Mouse (Mus musculus) frontal cortex, postnatal 36 days (tissue): ENCODE data around the gene Ubald2.
"Not testable (repeated sequence)": the region's sequence is repeated elsewhere in the genome, so short reads cannot be mapped to it uniquely, and the experiment has no call there.

Experiments used
- DNase-seq, 2 experiments: peaks; one replicate each; pipeline ENCODE4 v3.0.0; 2022; ENCODE audit warnings: low spot score in 2 of 2

Gene Ubald2

GRCm38 (mm10) chr11:116416196-116416943, 17.5 kb upstream of the Ubald2 start:
- DNase-seq = no peak

- no peak for DNase-seq
Measured at GRCm38 (mm10) chr11:116417054-116417453, 16.8 kb upstream of the Ubald2 start.

GRCm38 (mm10) chr11:116418194-116418840, 15.6 kb upstream of the Ubald2 start:
- peak in 1 of 2 experiments; percentile 34 for DNase-seq

- no peak for DNase-seq
Measured at GRCm38 (mm10) chr11:116418841-116419462, 14.9 kb upstream of the Ubald2 start.

- DNase-seq = no peak
Measured at GRCm38 (mm10) chr11:116421102-116421501, 12.8 kb upstream of the Ubald2 start.

- DNase-seq = no peak
Measured at GRCm38 (mm10) chr11:116422562-116422961, 11.3 kb upstream of the Ubald2 start.

- DNase-seq = no peak
Measured at GRCm38 (mm10) chr11:116423214-116423613, 10.7 kb upstream of the Ubald2 start.

GRCm38 (mm10) chr11:116423782-116424620, 9.9 kb upstream of the Ubald2 start:
- DNase-seq = no peak

- DNase-seq = no peak
Measured at GRCm38 (mm10) chr11:116424621-116425407, 9.1 kb upstream of the Ubald2 start.

GRCm38 (mm10) chr11:116426328-116426727, 7.6 kb upstream of the Ubald2 start:
- DNase-seq = not testable (repeated sequence)

- no peak for DNase-seq
Measured at GRCm38 (mm10) chr11:116426852-116427575, 6.9 kb upstream of the Ubald2 start.

- DNase-seq = no peak
Measured at GRCm38 (mm10) chr11:116428872-116429859, 4.7 kb upstream of the Ubald2 start.

- no peak for DNase-seq
Measured at GRCm38 (mm10) chr11:116429862-116430613, 3.9 kb upstream of the Ubald2 start.

GRCm38 (mm10) chr11:116430723-116431427, 3.0 kb upstream of the Ubald2 start:
- no peak for DNase-seq

GRCm38 (mm10) chr11:116431428-116432077, 2.3 kb upstream of the Ubald2 start:
- no peak for DNase-seq

GRCm38 (mm10) chr11:116432127-116432526, 1.8 kb upstream of the Ubald2 start:
- DNase-seq = no peak
